In genomic region chr4:59548011-59548559, GRCm38 (mm10) we compare ENCODE assay signal across 8 mouse cellular contexts. TPM values are rescaled to one million over a fixed set of nuclear protein-coding genes. Genes with fewer than 3 reads are reported as not detected.
DNase-seq lines count a peak whose midpoint lies in the region; ATAC-seq and TF ChIP-seq lines count a peak whose summit lies in the region.

No protein-coding gene starts in this region.

- no peak for ATAC-seq in heart, embryonic 14.5 days (ENCODE audit: insufficient number of reproducible peaks, insufficient read depth, low FRiP score, low read depth)
- no peak for ATAC-seq in embryonic facial prominence, embryonic 14.5 days (ENCODE audit: low read depth)
- ATAC-seq in liver, embryonic 11.5 days (replicated peaks; ENCODE audit: low FRiP score): no peak
- no peak for ATAC-seq in megakaryocyte progenitor cell, adult 5-6 weeks (replicated peaks; ENCODE audit: poor library complexity)

- H3K36me3 ChIP-seq in heart, embryonic 14.5 days (ENCODE audit: control insufficient read depth, insufficient read depth, low read length): no peaks in the 10 kb centered on the region
- no peaks in the 10 kb centered on the region for H3K36me3 ChIP-seq in CH12.LX (replicated peaks in 1 of 2; ENCODE audit: control insufficient read depth in 1 of 2, insufficient read depth in 1 of 2, low read length in 1 of 2)
- H3K36me3 ChIP-seq in embryonic facial prominence, embryonic 14.5 days (ENCODE audit: control insufficient read depth, insufficient read depth, low read length): no peaks in the 10 kb centered on the region
- no peaks in the 10 kb centered on the region for H3K36me3 ChIP-seq in liver, embryonic 11.5 days (ENCODE audit: control insufficient read depth, insufficient read depth, low read length)

- H3K9me3 ChIP-seq in heart, embryonic 14.5 days (ENCODE audit: control insufficient read depth, low read length): no peaks in the 10 kb centered on the region
- H3K9me3 ChIP-seq in CH12.LX (replicated peaks; ENCODE audit: low read length): no peaks in the 10 kb centered on the region
- 0 out of 2 replicates have a peak, but pooled peaks cover 2% of the 10 kb centered on the region for H3K9me3 ChIP-seq in embryonic facial prominence, embryonic 14.5 days (ENCODE audit: control insufficient read depth, low read length)
- no peaks in the 10 kb centered on the region for H3K9me3 ChIP-seq in liver, embryonic 11.5 days (ENCODE audit: control insufficient read depth, low read length)

- TF ChIP-seq EP300 in CH12.LX (IDR thresholded peaks at IDR 0.05; ENCODE audit: low read length): no peak

- peak overlapping the region; percentile 71 to 95 for H3K4me3 ChIP-seq in heart, embryonic 14.5 days (ENCODE audit: control insufficient read depth in 1 of 2, insufficient read depth in 1 of 2, low read depth in 1 of 2, low read length in 2 of 2)
- peak overlapping the region; percentile 73 to 89 (median 83) for H3K4me3 ChIP-seq in CH12.LX (replicated peaks in 1 of 3; ENCODE audit: low read depth in 2 of 3, low read length in 2 of 3, poor library complexity in 1 of 3)
- H3K4me3 ChIP-seq in embryonic facial prominence, embryonic 14.5 days (ENCODE audit: low read depth, low read length): peak overlapping the region; percentile 79
- H3K4me3 ChIP-seq in liver, embryonic 11.5 days (ENCODE audit: low read depth, low read length): peak overlapping the region; percentile 94

- 3% methylated on average over 18 of the region's 18 CpGs for WGBS in heart, embryonic 14.5 days
- 3% methylated on average over 18 of the region's 18 CpGs for WGBS in embryonic facial prominence, embryonic 14.5 days
- 3% methylated on average over 18 of the region's 18 CpGs for WGBS in liver, embryonic 11.5 days

- no peak for TF ChIP-seq CTCF in CH12.LX (conservative IDR thresholded peaks at IDR 0.05 in 1 of 2, IDR thresholded peaks at IDR 0.05 in 1 of 2; ENCODE audit: low read depth in 2 of 2, low read length in 2 of 2)

- peak overlapping the region; percentile 93 for H3K4me2 ChIP-seq in heart, embryonic 14.5 days (ENCODE audit: low read length)
- H3K4me2 ChIP-seq in CH12.LX (ENCODE audit: insufficient read depth, low read depth, poor library complexity, severe bottlenecking): peak overlapping the region; percentile 96
- H3K4me2 ChIP-seq in embryonic facial prominence, embryonic 14.5 days (ENCODE audit: low read depth, low read length): peak overlapping the region; percentile 85
- peak overlapping the region; percentile 92 for H3K4me2 ChIP-seq in liver, embryonic 11.5 days

- H3K27ac ChIP-seq in heart, embryonic 14.5 days (replicated peaks in 1 of 2; ENCODE audit: control insufficient read depth in 1 of 2, insufficient read depth in 1 of 2, low read depth in 2 of 2, low read length in 2 of 2): peak overlapping the region; percentile 93 to 97
- H3K27ac ChIP-seq in CH12.LX (ENCODE audit: insufficient read depth, low read depth): no peak overlapping the region
- peak overlapping the region; percentile 92; the same call in 1 of the 2 replicates for H3K27ac ChIP-seq in embryonic facial prominence, embryonic 14.5 days (replicated peaks; ENCODE audit: low read depth, low read length)
- H3K27ac ChIP-seq in liver, embryonic 11.5 days (ENCODE audit: low read depth, low read length): peak overlapping the region; percentile 94

- TF ChIP-seq RAD21 in CH12.LX (IDR thresholded peaks at IDR 0.05; ENCODE audit: low read depth, low read length): no peak

- H3K27me3 ChIP-seq in heart, embryonic 14.5 days (ENCODE audit: control insufficient read depth, insufficient read depth, low read length): no peaks in the 10 kb centered on the region
- H3K27me3 ChIP-seq in CH12.LX (replicated peaks): no peaks in the 10 kb centered on the region
- H3K27me3 ChIP-seq in embryonic facial prominence, embryonic 14.5 days (replicated peaks; ENCODE audit: control insufficient read depth, insufficient read depth, low read length): no peaks in the 10 kb centered on the region
- no peaks in the 10 kb centered on the region for H3K27me3 ChIP-seq in liver, embryonic 11.5 days (replicated peaks; ENCODE audit: control insufficient read depth, insufficient read depth, low read length)

- no peak for TF ChIP-seq POLR2A in CH12.LX (IDR thresholded peaks at IDR 0.05; ENCODE audit: low read depth, low read length)

- in situ Hi-C loops in CH12.LX (cut with MboI; ENCODE audit: low pct_ligation_motif_present, low pct_unique_long_range_greater_than_20kb, low sequenced_read_pairs): no loop called here

- H3K79me2 ChIP-seq in CH12.LX (replicated peaks; ENCODE audit: control insufficient read depth, extremely low read depth, insufficient read depth, poor library complexity, severe bottlenecking): peaks cover 38% of the 10 kb centered on the region

- dilution Hi-C loops in CH12.LX (cut with MboI; ENCODE audit: extremely low pct_ligation_motif_present, extremely low pct_unique_long_range_greater_than_20kb, low sequenced_read_pairs): no loop called here

- H3K4me1 ChIP-seq in heart, embryonic 14.5 days (ENCODE audit: control insufficient read depth in 2 of 2, insufficient read depth in 2 of 2, low read length in 2 of 2): peaks cover 0 to 25% of the 10 kb centered on the region in 2 experiments; a peak in 2 of 4 replicates
- peaks cover 0 to 33% of the 10 kb centered on the region in 2 experiments; a peak in 2 of 4 replicates for H3K4me1 ChIP-seq in CH12.LX (ENCODE audit: control insufficient read depth in 1 of 2, insufficient read depth in 2 of 2)
- H3K4me1 ChIP-seq in embryonic facial prominence, embryonic 14.5 days (ENCODE audit: control insufficient read depth, insufficient read depth, low read length): peaks cover 18% of the 10 kb centered on the region
- H3K4me1 ChIP-seq in liver, embryonic 11.5 days (replicated peaks; ENCODE audit: control insufficient read depth, insufficient read depth, low read length): peaks cover 20% of the 10 kb centered on the region

- DNase-seq in heart, adult 9 months (ENCODE audit: low spot score in 2 of 2): no peak
- DNase-seq in CH12.LX (ENCODE audit: extremely low read depth): no peak
- DNase-seq in embryonic facial prominence, embryonic 14.5 days (ENCODE audit: low spot score): no peak
- DNase-seq in liver, embryonic 11.5 days (ENCODE audit: low spot score): no peak
- no peak for DNase-seq in T-cell, adult 2 months (ENCODE audit: low spot score)
- DNase-seq in layer of hippocampus, adult 11-12 months (ENCODE audit: low spot score): no peak

- peak overlapping the region; percentile 91 for H3K9ac ChIP-seq in heart, embryonic 14.5 days (ENCODE audit: low read length)
- H3K9ac ChIP-seq in CH12.LX (ENCODE audit: insufficient read depth, low read depth): peak overlapping the region; percentile 63
- H3K9ac ChIP-seq in embryonic facial prominence, embryonic 14.5 days (ENCODE audit: low read depth, low read length): peak overlapping the region; percentile 88
- H3K9ac ChIP-seq in liver, embryonic 11.5 days (ENCODE audit: low read depth, low read length): peak overlapping the region; percentile 98

TF ChIP-seq in CH12.LX, 34 proteins besides CTCF, POLR2A, EP300 and RAD21:
- no peak for TF ChIP-seq E2F4 (IDR thresholded peaks at IDR 0.05; ENCODE audit: insufficient replicate concordance, low read depth, low read length)
- TF ChIP-seq ZNF384 (IDR thresholded peaks at IDR 0.05; ENCODE audit: low read depth, low read length): peak; percentile 79

RNA-seq across cellular contexts. Expression of gene Ptbp3, which starts 1.1 kb away (rescaled TPM):
- polyA plus RNA-seq in heart, embryonic 14.5 days (2014; fragmentation: Nextera tagmentation; extraction: Ambion mirVana): 37.7 and 38.1 TPM in 2 replicates
- total RNA-seq in CH12.LX (2012; rRNA removed) (45.2 and 45.7 TPM in 2 replicates), CH12.LX (2014; rRNA removed) (81.4 and 85.9 TPM in 2 replicates)
- polyA plus RNA-seq in CH12.LX (2012; ENCODE audit: insufficient read length, low read depth): 40.3 and 48.1 TPM in 2 replicates
- 53.0 and 55.5 TPM in 2 replicates for polyA plus RNA-seq in embryonic facial prominence, embryonic 14.5 days (2014; fragmentation: Nextera tagmentation; extraction: Ambion mirVana)
- polyA plus RNA-seq in liver, embryonic 11.5 days (2014; fragmentation: Nextera tagmentation; extraction: Ambion mirVana): 77.7 and 80.0 TPM in 2 replicates
- 275 and 331 TPM in 2 replicates for total RNA-seq in megakaryocyte progenitor cell, adult 5-6 weeks (2015)
- total RNA-seq in megakaryocyte progenitor cell, adult 5-6 weeks (2017): 231 and 237 TPM in 2 replicates

RNA-seq across cellular contexts. Expression of gene Hsdl2, which starts 33.3 kb away (rescaled TPM):
- 54.0 and 57.4 TPM in 2 replicates for polyA plus RNA-seq in heart, embryonic 14.5 days (2014; fragmentation: Nextera tagmentation; extraction: Ambion mirVana)
- total RNA-seq in CH12.LX (2012; rRNA removed) (6.8 and 7.0 TPM in 2 replicates), CH12.LX (2014; rRNA removed) (9.7 and 11.1 TPM in 2 replicates)
- polyA plus RNA-seq in CH12.LX (2012; ENCODE audit: insufficient read length, low read depth): 9.3 and 10.4 TPM in 2 replicates
- 23.1 and 25.4 TPM in 2 replicates for polyA plus RNA-seq in embryonic facial prominence, embryonic 14.5 days (2014; fragmentation: Nextera tagmentation; extraction: Ambion mirVana)
- polyA plus RNA-seq in liver, embryonic 11.5 days (2014; fragmentation: Nextera tagmentation; extraction: Ambion mirVana): 22.4 and 25.8 TPM in 2 replicates
- 53.7 and 59.9 TPM in 2 replicates for total RNA-seq in megakaryocyte progenitor cell, adult 5-6 weeks (2015)
- 59.6 and 61.6 TPM in 2 replicates for total RNA-seq in megakaryocyte progenitor cell, adult 5-6 weeks (2017)
